Mouse (Mus musculus) thymus, postnatal 36 days (tissue): ENCODE results near the gene Il1rapl2.
"Not testable (repeated sequence)": the region's sequence is repeated elsewhere in the genome, so short reads cannot be mapped to it uniquely, and the experiment has no call there.

Experiments used
- DNase-seq, 2 experiments: peaks; one replicate each; pipeline ENCODE4 v3.0.0; 2022; ENCODE audit warnings: mixed read lengths in 2 of 2

The Il1rapl2 gene

DNA sequence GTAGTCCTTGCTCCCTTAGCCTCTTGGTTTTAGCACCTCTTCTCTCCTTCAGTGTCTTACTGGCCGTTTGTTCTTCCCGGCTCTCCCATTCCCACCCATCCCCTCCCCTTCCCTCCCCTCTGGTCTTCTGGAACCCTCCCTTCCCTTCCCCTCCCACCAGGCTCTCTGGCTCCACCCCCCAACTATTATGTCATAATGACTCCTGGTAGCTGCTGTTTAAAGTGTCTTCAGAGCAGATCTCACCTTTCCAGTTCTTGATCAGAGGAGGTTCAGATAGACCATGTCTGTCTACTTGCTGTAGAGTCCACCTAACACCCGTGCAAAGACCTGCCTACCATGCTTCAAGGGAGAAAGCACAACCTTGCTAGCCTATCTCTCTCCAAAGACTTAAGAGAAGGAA, 639.1 kb downstream of the Il1rapl2 start, which contains the start of gene Tex13a:
Tex13a (minus strand) TSS at position 101 of the 400 bp plus-strand sequence.
- no peak for DNase-seq

DNA sequence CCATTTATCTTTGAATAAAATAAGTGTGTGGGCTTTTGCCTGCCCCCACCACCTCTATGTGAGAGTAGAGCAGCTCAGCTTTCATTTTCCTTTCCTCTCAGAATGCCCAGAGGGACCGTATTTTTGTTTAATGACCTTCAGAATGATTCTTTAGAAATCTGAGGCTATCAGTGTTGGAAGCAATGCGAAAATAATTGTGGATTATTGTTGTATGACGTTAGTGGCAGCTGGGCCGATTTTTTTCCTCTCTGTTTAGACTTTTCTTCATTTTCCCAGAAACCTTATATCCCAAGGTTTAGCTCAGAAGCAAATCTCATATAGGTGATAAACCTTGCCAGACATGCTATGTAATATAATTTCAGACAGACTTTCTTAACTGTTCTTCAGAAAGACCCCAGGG, 664.2 kb downstream of the Il1rapl2 start:
- no peak for DNase-seq

GRCm38 (mm10) chrX:138348736-138349135, 778.3 kb downstream of the Il1rapl2 start:
- DNase-seq, result not testable (repeated sequence)

GRCm38 (mm10) chrX:138433794-138434193, 863.4 kb downstream of the Il1rapl2 start:
- no peak for DNase-seq

DNA sequence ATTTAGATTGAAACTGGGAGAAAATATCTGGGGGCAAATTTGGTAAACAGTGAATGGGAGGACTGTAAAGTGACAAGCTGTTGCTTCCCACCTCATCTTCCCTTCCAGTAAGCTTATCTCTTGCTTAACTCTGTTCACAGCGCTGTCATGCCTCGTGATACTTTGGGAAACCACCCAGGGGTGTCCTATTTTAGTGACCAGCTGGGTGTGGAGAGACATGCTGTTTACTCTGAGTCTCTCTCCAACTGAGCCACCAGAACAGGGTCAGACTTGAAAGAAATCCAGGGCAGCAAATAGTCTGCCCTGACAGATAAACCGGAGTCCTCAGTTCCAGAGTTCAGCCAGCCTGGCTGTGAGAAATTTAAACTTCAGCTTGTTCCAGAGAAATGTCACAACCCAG, 867.5 kb downstream of the Il1rapl2 start:
- no peak for DNase-seq

GRCm38 (mm10) chrX:138449856-138450255, 879.4 kb downstream of the Il1rapl2 start:
- DNase-seq, result no peak

DNA sequence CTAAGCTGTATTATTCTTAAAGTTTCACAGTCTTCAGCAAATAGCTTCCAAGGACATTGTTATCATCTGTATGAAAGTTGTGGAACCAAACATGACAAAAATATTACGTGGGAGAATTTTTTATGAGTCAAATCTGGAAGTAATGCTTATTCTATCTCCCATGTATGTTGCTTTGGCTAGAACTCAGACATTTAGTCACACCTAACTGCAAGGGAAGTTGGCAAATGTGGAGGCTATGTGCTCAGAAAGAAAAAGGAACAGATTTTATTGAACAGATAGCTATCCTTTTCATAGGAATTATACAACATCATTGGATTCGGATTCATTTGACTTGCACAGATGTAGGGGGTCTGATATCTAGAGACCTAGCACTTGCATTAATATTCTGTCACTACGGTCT, 908.1 kb downstream of the Il1rapl2 start:
- no peak for DNase-seq

DNA sequence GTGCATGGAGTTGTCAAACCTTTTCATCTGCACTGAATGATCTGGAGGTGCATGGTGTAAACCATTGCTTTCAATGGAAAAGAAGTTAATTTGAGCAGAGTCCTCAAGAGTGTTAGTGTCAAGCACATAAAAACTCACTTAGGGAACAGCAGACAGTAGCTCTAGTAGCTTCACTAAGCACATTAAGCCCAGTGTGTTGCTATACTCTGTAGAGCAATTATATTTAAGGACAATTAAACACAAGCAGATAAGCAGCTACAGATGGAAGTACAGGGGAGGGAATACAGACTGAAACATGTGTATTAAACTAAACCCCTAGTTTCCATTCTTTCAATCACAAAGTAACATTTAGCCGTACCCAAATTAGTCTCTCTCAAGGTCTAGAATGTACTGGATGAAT, 930.1 kb downstream of the Il1rapl2 start:
- no peak for DNase-seq

GRCm38 (mm10) chrX:138505049-138505448, 934.6 kb downstream of the Il1rapl2 start:
- no peak for DNase-seq

DNA sequence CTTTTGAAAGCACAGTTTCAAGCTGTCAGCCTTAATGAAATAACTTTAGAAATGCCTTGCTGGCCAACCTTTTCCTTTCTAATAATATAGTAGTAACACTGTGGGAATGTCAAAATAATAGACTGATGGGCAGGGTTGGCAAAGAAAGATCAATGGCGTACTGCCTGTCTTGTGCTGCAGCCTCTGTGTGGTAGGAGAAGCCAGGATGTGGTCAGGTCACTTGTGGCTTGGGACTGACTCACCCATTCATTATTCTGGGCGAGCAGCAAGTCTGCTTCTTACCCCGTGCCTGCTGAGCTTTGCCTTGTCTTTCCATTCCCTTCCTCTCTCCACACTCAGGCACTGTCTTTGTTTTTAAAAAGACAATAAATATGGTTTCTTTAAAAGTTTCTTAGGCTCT, 1049.7 kb downstream of the Il1rapl2 start:
- no peak for DNase-seq

DNA sequence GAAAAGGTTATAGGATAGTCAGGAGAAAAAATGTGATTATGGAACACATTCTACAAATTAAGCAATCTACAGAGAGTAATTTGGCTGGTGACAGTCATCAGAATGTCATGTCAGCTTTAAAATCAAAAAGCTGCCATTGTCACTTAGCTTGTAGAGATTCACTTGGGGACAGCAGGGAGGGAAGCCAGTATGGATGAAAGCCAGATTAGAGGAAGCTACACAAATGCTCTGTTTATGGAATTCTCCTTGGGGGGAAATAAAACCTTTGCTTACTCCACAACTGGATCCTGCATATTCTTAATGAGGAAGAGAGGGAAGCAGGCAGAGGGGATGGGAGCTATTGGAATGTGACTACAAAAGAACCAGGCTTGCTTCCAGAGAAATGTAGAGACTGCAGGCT, 1054.9 kb downstream of the Il1rapl2 start:
- DNase-seq, result no peak

- no peak for DNase-seq
Observed at GRCm38 (mm10) chrX:138722372-138722771, 1152.0 kb downstream of the Il1rapl2 start.

DNA sequence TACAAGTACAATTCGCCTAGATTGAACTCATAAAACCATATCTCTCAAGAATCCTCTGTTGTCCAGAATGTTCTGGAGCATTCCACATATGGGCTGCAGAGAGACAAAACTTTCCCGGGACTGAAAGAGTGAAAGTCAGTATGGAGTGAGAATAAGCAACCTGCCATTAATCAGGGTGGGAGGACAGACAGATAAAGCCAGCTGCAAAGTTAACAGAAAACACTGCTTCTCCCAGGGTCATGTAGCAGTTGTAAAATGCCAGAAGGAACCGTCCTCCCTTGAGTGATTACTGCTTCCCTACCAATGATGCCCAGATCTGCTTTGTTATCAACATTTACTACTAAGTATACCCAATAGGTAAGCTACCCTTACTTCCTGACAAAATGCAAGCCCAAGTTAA, 1230.5 kb downstream of the Il1rapl2 start:
- DNase-seq, result no peak

DNA sequence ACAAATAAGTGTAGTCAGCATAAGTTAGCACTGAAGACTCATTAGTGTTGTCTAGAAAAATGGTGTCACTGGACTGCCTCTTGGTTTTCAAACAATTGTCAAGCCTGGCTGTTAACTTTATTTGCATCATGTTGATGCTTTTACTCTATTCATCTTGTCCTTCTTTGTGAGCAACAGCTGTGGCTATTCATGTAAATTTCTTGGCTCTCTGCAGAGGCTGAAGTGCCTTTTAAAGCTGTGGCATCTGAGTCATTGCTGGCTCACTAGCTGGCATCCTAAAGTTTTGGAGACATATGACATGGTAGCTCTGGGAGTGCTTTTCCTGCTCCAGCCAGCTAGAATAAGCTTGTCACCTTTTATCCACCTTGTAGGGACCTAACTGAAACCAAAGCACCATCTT, 1261.5 kb downstream of the Il1rapl2 start:
- DNase-seq, result no peak

- DNase-seq, result no peak
Observed at GRCm38 (mm10) chrX:138833894-138834293, 1263.5 kb downstream of the Il1rapl2 start.

GRCm38 (mm10) chrX:138838381-138838780, 1268.0 kb downstream of the Il1rapl2 start:
- DNase-seq, result no peak
